1 mouse cellular context compared by ENCODE assay signal in the genomic region with DNA sequence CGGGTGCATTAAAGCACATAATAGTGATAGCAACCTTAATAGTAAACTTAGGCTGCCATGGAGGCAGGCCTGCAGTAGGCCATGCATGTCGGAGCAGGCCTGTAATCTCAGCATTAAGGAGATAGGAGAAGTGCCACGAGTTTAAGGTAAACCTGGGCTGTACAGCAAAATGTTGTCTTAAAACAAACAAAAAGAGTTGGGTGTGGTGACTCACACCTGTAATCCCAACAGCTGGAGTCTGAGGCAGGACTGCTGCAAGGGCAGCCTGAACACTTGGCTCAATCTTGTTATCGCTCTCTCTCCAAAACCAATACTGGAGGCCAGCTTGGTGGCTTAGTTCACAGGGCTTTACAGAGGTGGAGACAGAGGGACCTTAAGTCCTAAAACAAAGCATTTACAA.
TF ChIP-seq lines count a peak whose summit lies in the region.

No protein-coding gene starts in this region.

TF ChIP-seq in MEL, 35 proteins besides CTCF, POLR2A, EP300 and RAD21:
- TF ChIP-seq BHLHE40 (IDR thresholded peaks at IDR 0.05; ENCODE audit: borderline replicate concordance, low read depth, low read length) (no peak), MXI1 (IDR thresholded peaks at IDR 0.05; ENCODE audit: low read depth, low read length) (no peak), CHD1 (IDR thresholded peaks at IDR 0.05; ENCODE audit: low read depth, low read length) (no peak), JUND (IDR thresholded peaks at IDR 0.05; ENCODE audit: low read depth, low read length) (no peak), CHD2 (IDR thresholded peaks at IDR 0.05; ENCODE audit: low read length) (no peak), GATA1 (IDR thresholded peaks at IDR 0.05; ENCODE audit: low read depth, low read length) (no peak), POLR2AphosphoS2 (IDR thresholded peaks at IDR 0.05; ENCODE audit: low read length) (no peak), ZKSCAN1 (IDR thresholded peaks at IDR 0.05; ENCODE audit: low read depth, low read length) (no peak), ZNF384 (IDR thresholded peaks at IDR 0.05; ENCODE audit: low read depth, low read length) (no peak), TCF12 (IDR thresholded peaks at IDR 0.05; ENCODE audit: low read depth, low read length) (no peak), MAZ (IDR thresholded peaks at IDR 0.05; ENCODE audit: low read depth, low read length) (no peak)
TF ChIP-seq in MEL: peak in this region for 0.
